Mouse (Mus musculus): ENCODE results near the gene Dcaf17. TPM values are rescaled to one million over a fixed set of nuclear protein-coding genes. Genes with fewer than 3 reads are reported as not detected.

Gene Dcaf17
- polyA plus RNA-seq, 1 experiment from 2014 or later: 31.8 TPM

DNA sequence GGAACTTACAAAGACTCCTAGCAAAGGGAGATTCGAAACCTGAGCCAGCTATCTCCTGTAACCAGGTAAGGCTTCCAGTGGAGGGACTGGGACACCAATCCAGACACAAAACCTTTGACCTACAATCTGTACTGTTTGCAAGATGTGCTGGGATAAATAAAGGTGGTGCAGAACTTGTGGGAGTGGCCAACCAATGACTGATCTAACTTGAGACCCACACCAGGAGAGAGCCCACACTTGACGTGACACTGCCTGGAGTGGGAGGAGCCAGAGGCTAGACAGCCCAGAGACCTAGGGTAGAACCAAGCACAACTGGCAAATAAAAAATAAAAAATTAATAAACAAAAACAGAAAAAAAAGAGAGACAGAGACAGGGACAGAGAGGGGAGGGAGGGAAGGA is 24.5 kb upstream of the Dcaf17 start:
- Histone ChIP-seq H3K9me3 (no peaks in the 10 kb centered on the region), H3K4me1 (0 out of 2 replicates have a peak, but pooled peaks cover 13% of the 10 kb centered on the region), H3K4me3 (no peak overlapping the region), H3K36me3 (no peaks in the 10 kb centered on the region), H3K27me3 (no peaks in the 10 kb centered on the region), H3K9ac (no peak overlapping the region), H3K4me2 (replicated peaks) (no peak overlapping the region), H3K27ac (no peak overlapping the region)
- WGBS: 73% methylated on average over 2 of the region's 2 CpGs
- no peak for ATAC-seq (ENCODE audit: insufficient number of reproducible peaks, insufficient read depth, low FRiP score, low TSS enrichment)

DNA sequence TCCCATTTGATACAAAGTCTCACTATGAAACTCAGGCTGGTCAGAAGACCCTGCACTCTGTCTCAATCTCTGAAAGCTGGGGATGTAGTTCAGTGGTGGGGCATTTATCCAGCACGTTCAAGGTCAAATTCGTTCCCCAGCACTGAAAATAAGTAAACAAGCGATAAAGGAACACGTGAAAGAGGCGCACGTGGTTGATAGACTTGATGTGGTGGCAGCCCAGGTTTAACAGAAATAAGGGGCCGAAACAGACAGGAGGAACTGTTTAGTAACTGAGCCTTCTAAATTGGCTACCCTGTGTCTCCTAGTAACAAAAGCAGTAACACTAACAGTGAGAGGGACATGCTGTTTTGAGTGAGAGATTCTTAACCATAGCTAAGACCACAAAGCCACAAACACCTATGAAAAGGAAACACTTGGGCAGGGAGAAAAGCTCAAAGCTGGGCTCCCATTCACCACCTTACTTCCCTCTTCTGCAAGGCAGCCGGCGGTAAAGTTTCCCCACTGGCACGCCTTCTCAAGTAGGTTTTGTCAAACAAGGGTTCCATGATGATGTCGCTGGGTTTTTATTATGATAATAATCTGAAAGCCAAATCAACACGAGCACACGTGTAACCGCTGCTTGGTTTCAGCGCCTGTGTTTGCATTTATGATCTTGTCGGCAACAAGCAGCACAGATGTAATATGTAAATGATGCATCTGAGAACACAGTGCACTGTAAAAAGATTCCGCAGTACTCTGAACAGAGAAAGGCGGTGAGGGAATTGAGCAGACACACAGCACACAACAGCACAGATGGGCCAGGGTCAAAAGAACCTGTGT is 22.9 kb upstream of the Dcaf17 start:
- no peak overlapping the region for H3K9ac ChIP-seq
- 80% methylated on average over 18 of the region's 18 CpGs for WGBS
- H3K9me3 ChIP-seq: no peaks in the 10 kb centered on the region
- 0 out of 2 replicates have a peak, but pooled peaks cover 4% of the 10 kb centered on the region for H3K4me1 ChIP-seq
- no peak overlapping the region for H3K27ac ChIP-seq
- no peak overlapping the region for H3K4me3 ChIP-seq
- H3K4me2 ChIP-seq (replicated peaks): no peak overlapping the region
- H3K36me3 ChIP-seq: no peaks in the 10 kb centered on the region
- ATAC-seq (ENCODE audit: insufficient number of reproducible peaks, insufficient read depth, low FRiP score, low TSS enrichment): no peak
- no peaks in the 10 kb centered on the region for H3K27me3 ChIP-seq

DNA sequence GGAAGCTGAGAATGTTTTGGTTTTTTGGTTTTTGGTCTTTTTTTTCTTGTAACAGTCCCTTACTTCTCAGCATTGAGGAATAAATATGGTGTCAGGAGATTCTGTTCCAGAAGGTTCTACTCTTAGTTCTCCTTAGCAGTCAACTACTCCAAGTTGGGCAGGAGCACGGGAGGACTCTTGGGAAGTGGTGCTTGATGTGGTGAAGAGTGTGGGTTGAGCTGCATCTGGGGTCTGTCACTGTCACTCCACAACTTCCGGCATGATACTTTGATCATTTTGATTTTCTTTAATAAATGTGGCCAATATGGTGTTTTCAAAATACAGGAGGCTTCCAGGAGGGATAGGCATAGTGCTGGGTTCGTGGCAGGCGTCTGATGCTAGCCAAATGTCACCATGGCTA is 22.1 kb upstream of the Dcaf17 start:
- ATAC-seq (ENCODE audit: insufficient number of reproducible peaks, insufficient read depth, low FRiP score, low TSS enrichment): no peak
- H3K9me3 ChIP-seq: no peaks in the 10 kb centered on the region
- 0 out of 2 replicates have a peak, but pooled peaks cover 4% of the 10 kb centered on the region for H3K4me1 ChIP-seq
- H3K4me3 ChIP-seq: no peak overlapping the region
- no peak overlapping the region for H3K4me2 ChIP-seq (replicated peaks)
- no peaks in the 10 kb centered on the region for H3K27me3 ChIP-seq
- 87% methylated on average over 4 of the region's 4 CpGs for WGBS
- H3K9ac ChIP-seq: no peak overlapping the region
- H3K27ac ChIP-seq: no peak overlapping the region
- no peaks in the 10 kb centered on the region for H3K36me3 ChIP-seq

DNA sequence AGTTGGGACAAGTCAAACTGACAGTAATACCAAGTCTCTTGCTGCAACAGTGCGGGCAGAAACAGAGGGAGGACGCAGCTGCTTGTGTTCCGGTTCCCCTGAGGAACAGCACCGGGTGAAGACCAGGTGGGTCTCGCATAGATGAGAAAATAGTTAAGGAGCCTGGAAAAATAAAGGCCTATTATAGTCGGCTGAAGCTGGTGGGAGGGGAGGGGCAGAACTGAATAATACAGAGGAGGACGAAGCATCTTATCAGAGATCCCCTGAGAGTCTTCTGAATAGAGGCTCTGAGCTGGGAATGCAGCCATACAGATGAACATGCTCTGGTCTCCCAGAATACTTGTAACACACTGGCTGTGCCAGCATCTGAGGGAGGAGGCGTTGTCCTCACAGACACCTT is 21.1 kb upstream of the Dcaf17 start:
- no peak overlapping the region for H3K27ac ChIP-seq
- 0 out of 2 replicates have a peak, but pooled peaks cover 4% of the 10 kb centered on the region for H3K4me1 ChIP-seq
- no peaks in the 10 kb centered on the region for H3K9me3 ChIP-seq
- no peaks in the 10 kb centered on the region for H3K36me3 ChIP-seq
- no peaks in the 10 kb centered on the region for H3K27me3 ChIP-seq
- no peak for ATAC-seq (ENCODE audit: insufficient number of reproducible peaks, insufficient read depth, low FRiP score, low TSS enrichment)
- no peak overlapping the region for H3K9ac ChIP-seq
- no peak overlapping the region for H3K4me3 ChIP-seq
- H3K4me2 ChIP-seq (replicated peaks): no peak overlapping the region
- WGBS: 63% methylated on average over 8 of the region's 8 CpGs

DNA sequence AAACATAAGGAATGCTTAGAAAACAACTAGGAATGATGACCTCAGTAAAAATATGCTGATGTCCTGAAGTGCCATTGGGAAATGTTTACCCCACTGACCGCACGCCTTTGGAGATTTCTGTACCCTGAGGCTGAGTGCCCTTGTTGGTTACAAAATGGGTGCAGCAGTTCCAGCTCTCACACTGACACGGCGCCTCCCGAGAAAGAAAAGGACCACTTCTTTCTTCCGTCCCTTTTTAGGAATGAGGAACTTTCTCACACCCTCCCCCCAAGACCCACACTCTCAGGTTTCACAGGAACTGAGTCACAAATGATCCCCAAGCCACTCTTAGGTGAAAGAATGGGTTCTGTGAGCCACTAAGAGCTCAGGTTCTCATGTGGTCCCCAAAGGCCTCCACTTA is 17.7 kb upstream of the Dcaf17 start:
- H3K4me3 ChIP-seq: no peak overlapping the region
- H3K4me1 ChIP-seq: no peaks in the 10 kb centered on the region
- no peak overlapping the region for H3K9ac ChIP-seq
- no peaks in the 10 kb centered on the region for H3K36me3 ChIP-seq
- ATAC-seq (ENCODE audit: insufficient number of reproducible peaks, insufficient read depth, low FRiP score, low TSS enrichment): no peak
- no peak overlapping the region for H3K27ac ChIP-seq
- no peak overlapping the region for H3K4me2 ChIP-seq (replicated peaks)
- no peaks in the 10 kb centered on the region for H3K9me3 ChIP-seq
- H3K27me3 ChIP-seq: no peaks in the 10 kb centered on the region
- WGBS: 70% methylated on average over 6 of the region's 6 CpGs

DNA sequence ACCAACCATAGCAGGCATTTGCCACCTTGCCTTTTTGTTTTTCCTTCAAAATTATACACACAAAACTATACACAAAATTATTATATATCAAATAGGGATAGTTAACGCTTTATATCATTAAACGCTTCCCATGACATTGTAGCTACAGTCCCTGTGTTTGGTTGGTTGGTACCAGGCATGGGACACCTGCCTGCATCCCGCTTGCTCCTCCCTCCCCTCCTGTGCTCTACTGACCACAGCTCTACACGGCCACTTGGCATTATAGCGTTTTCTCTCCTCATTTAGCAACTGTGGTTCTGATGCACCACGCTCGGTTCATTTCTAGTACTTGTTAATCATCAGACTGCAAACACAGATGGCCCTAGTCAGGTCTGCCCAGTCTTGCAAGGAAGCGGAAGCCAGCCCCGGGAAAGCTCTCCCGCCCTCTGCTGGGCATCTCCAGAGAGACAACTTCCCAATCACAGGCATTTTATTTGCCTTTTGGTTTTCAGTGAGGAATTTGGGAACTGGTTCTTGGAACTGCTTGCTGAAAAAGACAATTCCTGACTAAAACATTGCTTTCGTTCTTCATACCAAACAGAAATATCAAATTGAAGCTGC is 15.5 kb upstream of the Dcaf17 start:
- Histone ChIP-seq H3K36me3 (no peaks in the 10 kb centered on the region), H3K9ac (no peak overlapping the region), H3K4me3 (no peak overlapping the region), H3K4me1 (no peaks in the 10 kb centered on the region), H3K9me3 (no peaks in the 10 kb centered on the region), H3K4me2 (replicated peaks) (peak overlapping the region; percentile 20; the same call in 1 of the 2 replicates), H3K27ac (no peak overlapping the region), H3K27me3 (no peaks in the 10 kb centered on the region)
- ATAC-seq (ENCODE audit: insufficient number of reproducible peaks, insufficient read depth, low FRiP score, low TSS enrichment): no peak
- WGBS: 43% methylated on average over 11 of the region's 11 CpGs

DNA sequence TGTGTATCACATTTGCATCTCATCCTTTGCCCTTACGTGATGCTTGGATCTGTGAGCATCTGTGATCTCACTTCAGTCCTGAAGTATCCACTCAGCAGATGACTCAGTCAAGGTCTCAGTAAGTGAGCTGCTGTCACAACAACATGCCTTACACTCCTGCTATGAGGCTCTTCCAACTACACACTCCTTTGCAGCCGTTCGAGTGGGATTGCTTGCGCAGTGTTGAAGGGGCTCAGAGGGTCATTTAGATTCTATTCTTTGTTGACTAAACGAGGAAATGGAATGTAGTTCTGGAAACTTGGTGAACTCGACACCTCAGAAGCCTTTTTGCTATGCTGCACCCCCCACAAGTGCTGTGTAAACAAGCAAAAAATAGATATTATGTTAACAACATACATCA is 9.0 kb upstream of the Dcaf17 start:
- H3K4me1 ChIP-seq: no peaks in the 10 kb centered on the region
- no peak overlapping the region for H3K4me3 ChIP-seq
- H3K27me3 ChIP-seq: no peaks in the 10 kb centered on the region
- H3K9ac ChIP-seq: no peak overlapping the region
- 66% methylated on average over 6 of the region's 6 CpGs for WGBS
- no peaks in the 10 kb centered on the region for H3K36me3 ChIP-seq
- no peak overlapping the region for H3K4me2 ChIP-seq (replicated peaks)
- no peak overlapping the region for H3K27ac ChIP-seq
- ATAC-seq (ENCODE audit: insufficient number of reproducible peaks, insufficient read depth, low FRiP score, low TSS enrichment): no peak
- no peaks in the 10 kb centered on the region for H3K9me3 ChIP-seq

DNA sequence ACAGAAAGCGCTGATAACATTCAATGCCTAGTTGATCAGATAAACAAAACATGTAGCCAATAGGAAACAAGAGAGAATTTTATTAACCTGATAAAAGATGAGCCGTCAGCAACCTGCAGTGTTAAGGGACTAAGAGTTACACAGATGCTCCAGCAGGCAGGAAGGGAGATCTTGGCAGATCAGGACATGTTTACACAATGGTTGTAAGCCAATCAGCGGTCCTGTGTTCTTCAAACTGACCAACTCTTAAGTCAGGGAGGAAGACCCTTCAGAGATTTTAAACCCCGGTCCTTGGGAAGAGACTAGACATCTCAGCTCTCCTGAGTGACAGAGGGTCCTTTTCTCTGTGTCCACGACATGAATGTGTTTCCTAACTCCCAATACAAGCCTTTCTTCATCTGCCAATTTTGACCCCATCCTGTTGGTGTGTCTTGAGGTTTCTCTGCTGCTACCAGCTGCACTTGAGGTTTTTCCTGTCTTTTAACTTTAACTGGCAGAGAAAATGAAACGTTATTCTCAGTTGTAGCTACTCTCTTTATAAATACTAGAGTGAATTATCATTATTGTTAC is 8.3 kb upstream of the Dcaf17 start:
- no peak overlapping the region for H3K4me3 ChIP-seq
- 71% methylated on average over 6 of the region's 6 CpGs for WGBS
- no peak for ATAC-seq (ENCODE audit: insufficient number of reproducible peaks, insufficient read depth, low FRiP score, low TSS enrichment)
- no peaks in the 10 kb centered on the region for H3K9me3 ChIP-seq
- H3K9ac ChIP-seq: no peak overlapping the region
- no peaks in the 10 kb centered on the region for H3K36me3 ChIP-seq
- H3K4me2 ChIP-seq (replicated peaks): no peak overlapping the region
- H3K4me1 ChIP-seq: no peaks in the 10 kb centered on the region
- no peak overlapping the region for H3K27ac ChIP-seq
- H3K27me3 ChIP-seq: no peaks in the 10 kb centered on the region

DNA sequence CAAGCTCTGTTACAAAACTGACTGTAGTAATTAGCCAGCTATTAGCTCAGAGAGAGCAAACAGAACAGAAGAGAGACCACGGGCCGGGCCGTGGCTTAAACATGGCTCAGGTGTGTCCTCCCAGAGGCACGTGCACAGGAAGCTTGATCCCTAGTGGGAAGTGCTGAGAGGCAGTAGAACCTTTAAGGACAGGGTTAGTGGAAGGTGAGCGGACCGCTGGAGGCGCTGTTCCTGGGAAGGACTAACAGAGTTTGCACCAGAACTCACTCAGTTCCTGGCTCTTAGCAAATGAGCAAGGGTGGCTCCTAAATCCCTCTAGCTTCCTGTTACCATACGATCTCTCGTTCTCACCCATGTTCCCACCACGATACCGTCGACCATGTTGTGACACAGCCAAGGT is 6.2 kb upstream of the Dcaf17 start:
- 75% methylated on average over 12 of the region's 12 CpGs for WGBS
- Histone ChIP-seq H3K9me3 (no peaks in the 10 kb centered on the region), H3K27ac (no peak overlapping the region), H3K4me1 (no peaks in the 10 kb centered on the region), H3K9ac (no peak overlapping the region), H3K36me3 (no peaks in the 10 kb centered on the region), H3K4me3 (no peak overlapping the region), H3K4me2 (replicated peaks) (no peak overlapping the region), H3K27me3 (no peaks in the 10 kb centered on the region)
- ATAC-seq (ENCODE audit: insufficient number of reproducible peaks, insufficient read depth, low FRiP score, low TSS enrichment): no peak

DNA sequence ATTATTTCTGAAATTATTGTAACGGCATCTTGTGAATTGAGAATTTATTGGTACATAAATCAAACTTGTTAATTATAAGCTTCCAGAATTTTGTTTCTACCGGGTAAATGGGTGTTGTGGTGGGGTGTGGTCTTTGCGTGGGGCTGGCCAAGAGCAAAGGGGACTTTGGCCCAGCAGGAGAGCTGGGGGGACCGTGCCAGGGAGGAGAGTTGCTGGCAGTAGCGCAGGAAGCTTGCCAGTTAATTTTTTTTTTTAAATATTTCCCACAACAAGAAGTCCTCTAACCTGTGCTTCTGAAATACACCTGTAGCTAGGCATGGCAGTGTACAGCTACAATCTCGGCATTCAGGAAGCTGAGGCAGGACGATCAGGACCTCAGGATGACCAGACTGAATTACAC is 4.6 kb upstream of the Dcaf17 start:
- H3K4me3 ChIP-seq: no peak overlapping the region
- no peak overlapping the region for H3K4me2 ChIP-seq (replicated peaks)
- no peak for ATAC-seq (ENCODE audit: insufficient number of reproducible peaks, insufficient read depth, low FRiP score, low TSS enrichment)
- H3K9ac ChIP-seq: no peak overlapping the region
- WGBS: 93% methylated on average over 7 of the region's 7 CpGs
- no peaks in the 10 kb centered on the region for H3K27me3 ChIP-seq
- H3K9me3 ChIP-seq: no peaks in the 10 kb centered on the region
- 0 out of 2 replicates have a peak, but pooled peaks cover 5% of the 10 kb centered on the region for H3K4me1 ChIP-seq
- H3K36me3 ChIP-seq: no peaks in the 10 kb centered on the region
- no peak overlapping the region for H3K27ac ChIP-seq

DNA sequence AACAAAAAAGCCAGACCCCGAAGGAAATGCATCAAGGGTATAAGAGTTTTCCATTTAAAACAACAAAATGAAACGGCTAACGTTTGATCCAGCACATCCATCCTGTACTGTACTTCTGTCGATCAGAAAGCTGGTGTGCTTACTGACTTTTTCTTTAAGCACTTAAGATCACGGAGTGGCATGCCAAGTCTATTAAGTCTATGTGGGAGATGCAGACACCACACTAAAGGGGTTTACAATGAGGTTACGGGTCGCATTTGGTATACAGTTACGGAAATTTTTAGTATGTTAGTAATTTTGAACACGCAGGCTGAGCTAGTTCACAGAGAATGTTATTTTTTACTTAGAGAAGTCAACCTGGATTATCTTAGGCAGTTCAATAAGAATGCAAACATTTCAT is 412 bp upstream of the Dcaf17 start:
- Histone ChIP-seq H3K4me1 (0 out of 2 replicates have a peak, but pooled peaks cover 5% of the 10 kb centered on the region), H3K4me2 (replicated peaks) (peak overlapping the region; percentile 60), H3K4me3 (peak overlapping the region; percentile 69), H3K9ac (peak overlapping the region; percentile 63), H3K27me3 (no peaks in the 10 kb centered on the region), H3K36me3 (peaks cover 6% of the 10 kb centered on the region; the same call in 1 of the 2 replicates), H3K9me3 (no peaks in the 10 kb centered on the region), H3K27ac (no peak overlapping the region; the same call in none of the 2 replicates)
- 38% methylated on average over 9 of the region's 9 CpGs for WGBS
- ATAC-seq (ENCODE audit: insufficient number of reproducible peaks, insufficient read depth, low FRiP score, low TSS enrichment): no peak
